Mouse (Mus musculus): Measurements from ENCODE around the gene Gm10401.

DNA sequence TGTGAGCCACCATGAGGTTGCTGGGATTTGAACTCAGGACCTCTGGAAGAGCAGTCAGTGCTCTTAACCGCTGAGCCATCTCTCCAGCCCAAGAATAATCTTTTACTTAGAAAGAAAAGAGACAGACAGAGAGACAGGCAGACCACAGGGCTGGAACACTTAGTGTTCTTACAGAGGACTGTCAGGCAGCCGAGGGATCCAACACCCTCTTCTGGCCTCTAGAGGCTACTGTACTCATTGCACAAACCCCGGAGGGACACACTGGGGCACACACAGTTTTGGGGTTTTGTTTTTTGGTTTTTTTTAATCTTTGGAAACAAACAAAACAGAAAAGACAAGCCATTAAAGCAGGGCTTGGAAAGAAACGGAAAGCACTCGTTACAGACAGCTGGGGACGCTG, 31.2 kb upstream of the Gm10401 start:
- TF ChIP-seq ZC3H11A (IDR thresholded peaks at IDR 0.05; ENCODE audit: borderline replicate concordance, low read depth, low read length) (no peak), HCFC1 (IDR thresholded peaks at IDR 0.05; ENCODE audit: borderline replicate concordance, insufficient read depth, low read length) (no peak), CHD2 (IDR thresholded peaks at IDR 0.05; ENCODE audit: low read depth, low read length) (no peak)

Data from ES-E14 (cell line).